Mouse (Mus musculus): Measurements from ENCODE around the gene Spice1.

- TF ChIP-seq POLR2A (IDR thresholded peaks at IDR 0.05; ENCODE audit: control insufficient read depth, extremely low read depth, insufficient read depth, low read length, poor library complexity) (no peak), CTCF (IDR thresholded peaks at IDR 0.05; ENCODE audit: borderline replicate concordance, control insufficient read depth, extremely low read depth, insufficient read depth, low read length, poor library complexity) (no peak)
Measured at GRCm38 (mm10) chr16:44331671-44331994, 15.3 kb upstream of the Spice1 start.

Measured in thymus, adult 2 months (tissue).